Mouse (Mus musculus) E14TG2a.4 (cell line): ENCODE measurements around the gene Mbtd1.
A peak's percentile ranks its signal among the peaks of the same experiment; 100 is the strongest.

Experiments
- H3K27me3 ChIP-seq: 2 replicates; pipeline ENCODE4 v1.6.1; 2014; ENCODE audit warnings: low read length, control low read depth; ENCODE audit not compliant: insufficient read depth
- H3K36me3 ChIP-seq: 2 replicates; pipeline ENCODE4 v1.6.1; 2014; ENCODE audit warnings: low read length, control low read depth; ENCODE audit not compliant: insufficient read depth
- H3K4me1 ChIP-seq: replicated peaks from 2 replicates; pipeline ENCODE4 v1.6.1; 2014; ENCODE audit warnings: low read depth, low read length, control low read depth
- H3K4me3 ChIP-seq: replicated peaks from 2 replicates; pipeline ENCODE4 v1.5.1; 2014; ENCODE audit warnings: mild to moderate bottlenecking, low read length
- H3K9me3 ChIP-seq: 2 replicates; pipeline ENCODE4 v1.6.1; 2014; ENCODE audit warnings: low read length, control low read depth
- CTCF ChIP-seq: conservative IDR thresholded peaks from 2 replicates; pipeline ENCODE4 v1.5.1; 2014; ENCODE audit warnings: low read length
- NANOG ChIP-seq: IDR thresholded peaks from 2 replicates; pipeline ENCODE4 v1.6.1; 2014; ENCODE audit warnings: borderline replicate concordance, low read length, mixed read lengths
- POU5F1 ChIP-seq: IDR thresholded peaks from 2 replicates; pipeline ENCODE4 v1.6.1; 2014; ENCODE audit warnings: low read length, borderline replicate concordance

Gene Mbtd1

GRCm38 (mm10) chr11:93885572-93886410 is at the start of gene Mbtd1, which contains the start of gene Utp18:
Gene Mbtd1 (plus strand): TSS chr11:93885852.
Gene Utp18 (minus strand): TSS chr11:93885766.
- peaks cover 53% of the 10 kb centered on the region for H3K4me1 ChIP-seq
- peak within 1 kb of the TSS; percentile 96 for H3K4me3 ChIP-seq
- H3K36me3 ChIP-seq = peaks cover 58% of the 10 kb centered on the region
- TF ChIP-seq CTCF (no peak), POU5F1 (no peak), NANOG (no peak)
- no peaks in the 10 kb centered on the region for H3K27me3 ChIP-seq
- H3K9me3 ChIP-seq = no peaks in the 10 kb centered on the region

GRCm38 (mm10) chr11:93847342-93847741 is 38.3 kb upstream of the Mbtd1 start:
- TF ChIP-seq CTCF (no peak), NANOG (no peak), POU5F1 (no peak)
- H3K9me3 ChIP-seq = no peaks in the 10 kb centered on the region

GRCm38 (mm10) chr11:93852546-93852945 is 33.1 kb upstream of the Mbtd1 start:
- Histone ChIP-seq H3K4me1 (no peaks in the 10 kb centered on the region), H3K4me3 (no peak overlapping the region), H3K27me3 (no peaks in the 10 kb centered on the region), H3K9me3 (no peaks in the 10 kb centered on the region), H3K36me3 (no peaks in the 10 kb centered on the region)
- TF ChIP-seq NANOG = no peak
- TF ChIP-seq POU5F1 = no peak
- TF ChIP-seq CTCF = no peak

More at GRCm38 (mm10) chr11:93847342-93847741, 38.3 kb upstream of the Mbtd1 start:
- H3K4me3 ChIP-seq = no peak overlapping the region
- H3K36me3 ChIP-seq = no peaks in the 10 kb centered on the region
- no peaks in the 10 kb centered on the region for H3K4me1 ChIP-seq
- 0 out of 2 replicates have a peak, but pooled peaks cover 4% of the 10 kb centered on the region for H3K27me3 ChIP-seq

GRCm38 (mm10) chr11:93856284-93856955 is 29.2 kb upstream of the Mbtd1 start:
- H3K27me3 ChIP-seq = no peaks in the 10 kb centered on the region
- H3K4me1 ChIP-seq = no peaks in the 10 kb centered on the region
- TF ChIP-seq POU5F1 (no peak), CTCF (peak; percentile 67)
- H3K4me3 ChIP-seq = no peak overlapping the region
- no peaks in the 10 kb centered on the region for H3K9me3 ChIP-seq
- peaks cover 25% of the 10 kb centered on the region for H3K36me3 ChIP-seq

- no peaks in the 10 kb centered on the region for H3K9me3 ChIP-seq
- H3K4me1 ChIP-seq = no peaks in the 10 kb centered on the region
- H3K4me3 ChIP-seq = no peak overlapping the region
- H3K27me3 ChIP-seq = no peaks in the 10 kb centered on the region
- H3K36me3 ChIP-seq = peaks cover 60% of the 10 kb centered on the region
- TF ChIP-seq NANOG (no peak), CTCF (no peak)
Measured at GRCm38 (mm10) chr11:93860540-93861172, 25.0 kb upstream of the Mbtd1 start.

- TF ChIP-seq POU5F1 (no peak), CTCF (no peak), NANOG (no peak)
- no peaks in the 10 kb centered on the region for H3K27me3 ChIP-seq
Measured at GRCm38 (mm10) chr11:93861193-93861592, 24.5 kb upstream of the Mbtd1 start.

GRCm38 (mm10) chr11:93862045-93862623 is 23.5 kb upstream of the Mbtd1 start:
- H3K36me3 ChIP-seq = peaks cover 75% of the 10 kb centered on the region
- no peak overlapping the region for H3K4me3 ChIP-seq
- H3K27me3 ChIP-seq = no peaks in the 10 kb centered on the region
- no peaks in the 10 kb centered on the region for H3K4me1 ChIP-seq
- no peaks in the 10 kb centered on the region for H3K9me3 ChIP-seq
- TF ChIP-seq NANOG (no peak), CTCF (no peak), POU5F1 (no peak)

More at GRCm38 (mm10) chr11:93861193-93861592, 24.5 kb upstream of the Mbtd1 start:
- Histone ChIP-seq H3K36me3 (peaks cover 65% of the 10 kb centered on the region), H3K4me3 (no peak overlapping the region), H3K4me1 (no peaks in the 10 kb centered on the region), H3K9me3 (no peaks in the 10 kb centered on the region)

- Histone ChIP-seq H3K27me3 (no peaks in the 10 kb centered on the region), H3K4me3 (no peak overlapping the region), H3K9me3 (no peaks in the 10 kb centered on the region), H3K4me1 (no peaks in the 10 kb centered on the region), H3K36me3 (peaks cover 80% of the 10 kb centered on the region)
- TF ChIP-seq POU5F1 = no peak
- TF ChIP-seq NANOG = no peak
- no peak for TF ChIP-seq CTCF
Measured at GRCm38 (mm10) chr11:93862638-93863037, 23.0 kb upstream of the Mbtd1 start.
